ENCODE assay signal across 18 mouse cellular contexts in the genomic region with DNA sequence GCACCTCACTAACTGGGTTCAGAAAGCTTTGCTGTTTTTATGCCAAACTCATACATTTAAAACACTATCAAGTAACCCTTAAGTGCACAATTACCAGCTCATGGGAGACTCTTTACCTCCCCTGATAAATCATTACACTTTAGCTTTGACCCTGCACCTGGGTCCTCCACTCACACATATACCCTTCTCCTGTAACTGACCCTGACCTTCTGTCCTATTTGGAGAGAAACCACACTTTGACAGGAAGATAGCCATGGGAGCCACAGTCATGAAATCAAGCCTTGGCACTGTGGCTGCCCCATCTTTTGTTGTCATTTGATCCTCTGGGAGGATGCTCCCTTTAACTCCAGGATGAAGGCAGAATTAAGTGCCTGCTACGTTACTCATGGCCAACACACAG. TPM values are rescaled to one million over a fixed set of nuclear protein-coding genes. Genes with fewer than 3 reads are reported as not detected.
DNase-seq lines count a peak whose midpoint lies in the region; ATAC-seq and TF ChIP-seq lines count a peak whose summit lies in the region.
"Had no signal": no experiment of that assay in that cellular context is flagged by ENCODE, and none has a peak within 500 bp of the region (broad histone marks: within the 10 kb centered on the region; RNA-seq: fewer than 3 reads in every experiment).

No protein-coding gene starts in this region.

- 0 out of 2 replicates have a peak overlapping the region, but pooled peaks have one; percentile 3 for H3K27ac ChIP-seq in heart, adult 2 months
- no peak overlapping the region for H3K27ac ChIP-seq in kidney, embryonic 16.5 days (ENCODE audit: low read length)
- no peak overlapping the region for H3K27ac ChIP-seq in testis, adult 2 months (ENCODE audit: control insufficient read depth, insufficient read depth, low read depth, low read length)
- H3K27ac ChIP-seq: embryonic facial prominence, embryonic 12.5 days; forebrain, embryonic 15.5 days; hindbrain, embryonic 15.5 days had no signal

- ATAC-seq in kidney, embryonic 16.5 days (ENCODE audit: low FRiP score, low TSS enrichment): peak; percentile 36
- ATAC-seq: activated CD4-positive, CD25-positive, alpha-beta regulatory T cell, adult 4 months; forebrain, embryonic 15.5 days; Patski had no signal

- H3K4me2 ChIP-seq in kidney, embryonic 16.5 days (replicated peaks; ENCODE audit: low read depth, low read length): no peak overlapping the region
- H3K4me2 ChIP-seq: embryonic facial prominence, embryonic 12.5 days; forebrain, embryonic 15.5 days; heart, embryonic 12.5 days; hindbrain, embryonic 15.5 days had no signal

- TF ChIP-seq POLR2A in heart, adult 2 months (IDR thresholded peaks at IDR 0.05; ENCODE audit: insufficient read depth, low read depth, low read length): no peak
- TF ChIP-seq POLR2A in testis, adult 2 months (IDR thresholded peaks at IDR 0.05; ENCODE audit: control insufficient read depth, low read depth, low read length): no peak

- H3K4me1 ChIP-seq in heart, adult 2 months (ENCODE audit: control insufficient read depth, insufficient read depth, low read length): peaks cover 40% of the 10 kb centered on the region
- H3K4me1 ChIP-seq in kidney, embryonic 16.5 days (ENCODE audit: insufficient read depth, low read length): peaks cover 30% of the 10 kb centered on the region
- peaks cover 10% of the 10 kb centered on the region for H3K4me1 ChIP-seq in testis, adult 2 months (ENCODE audit: control insufficient read depth, insufficient read depth, low read length)
- H3K4me1 ChIP-seq: forebrain, embryonic 15.5 days; hindbrain, embryonic 15.5 days had no signal

- H3K79me2 ChIP-seq in heart, adult 2 months (replicated peaks; ENCODE audit: control insufficient read depth, insufficient read depth, low read length): peaks cover 18% of the 10 kb centered on the region

- no peak for TF ChIP-seq EP300 in heart, adult 2 months (IDR thresholded peaks at IDR 0.05; ENCODE audit: insufficient read depth, low read depth, low read length)

- TF ChIP-seq CTCF in heart, adult 2 months (IDR thresholded peaks at IDR 0.05): no peak
- no peak for TF ChIP-seq CTCF in testis, adult 2 months (IDR thresholded peaks at IDR 0.05; ENCODE audit: control insufficient read depth, insufficient read depth, insufficient replicate concordance, low read depth, low read length)

- no peak overlapping the region for H3K9ac ChIP-seq in heart, adult 2 months (ENCODE audit: low read depth, low read length)
- no peak overlapping the region for H3K9ac ChIP-seq in kidney, embryonic 16.5 days (replicated peaks; ENCODE audit: low read length)
- H3K9ac ChIP-seq: embryonic facial prominence, embryonic 12.5 days; forebrain, embryonic 15.5 days; heart, embryonic 12.5 days; hindbrain, embryonic 15.5 days had no signal

- H3K9me3 ChIP-seq in kidney, embryonic 16.5 days (ENCODE audit: low read length): no peaks in the 10 kb centered on the region
- H3K9me3 ChIP-seq: embryonic facial prominence, embryonic 12.5 days; forebrain, embryonic 15.5 days; heart, embryonic 12.5 days; hindbrain, embryonic 15.5 days had no signal

- H3K4me3 ChIP-seq in heart, adult 2 months: no peak overlapping the region
- no peak overlapping the region for H3K4me3 ChIP-seq in kidney, embryonic 16.5 days (ENCODE audit: low read length)
- H3K4me3 ChIP-seq in testis, adult 2 months (ENCODE audit: control insufficient read depth, low read depth, low read length): peak overlapping the region; percentile 39
- H3K4me3 ChIP-seq: embryonic facial prominence, embryonic 12.5 days; forebrain, embryonic 15.5 days; heart, embryonic 12.5 days; hindbrain, embryonic 15.5 days had no signal

- peaks cover 14% of the 10 kb centered on the region for H3K36me3 ChIP-seq in heart, adult 2 months (ENCODE audit: control insufficient read depth, insufficient read depth, low read length)
- H3K36me3 ChIP-seq in kidney, embryonic 16.5 days (ENCODE audit: insufficient read depth, low read length): peaks cover 5% of the 10 kb centered on the region; the same call in 1 of the 2 replicates
- H3K36me3 ChIP-seq in testis, adult 2 months (ENCODE audit: control insufficient read depth, insufficient read depth, low read length): no peaks in the 10 kb centered on the region
- H3K36me3 ChIP-seq: embryonic facial prominence, embryonic 12.5 days; forebrain, embryonic 15.5 days; hindbrain, embryonic 15.5 days had no signal

- DNase-seq in heart, adult 2 months: no peak
- no peak for DNase-seq in heart, postnatal 4 days
- DNase-seq in kidney, adult 9 months: no peak
- no peak for DNase-seq in testis, postnatal 14 days (ENCODE audit: low spot score)
- DNase-seq: adrenal gland, postnatal 14 days; cerebellum, adult 18-20 months; cerebellum, adult 9-11 months; cerebellum, postnatal 36 days; gastrocnemius, postnatal 14 days had no signal

- WGBS in heart, adult 2 months: 57% methylated on average over 1 of the region's 1 CpGs
- 35% methylated on average over 1 of the region's 1 CpGs for WGBS in kidney, embryonic 16.5 days

- intact Hi-C loops in heart, adult 2 months (cut with DNase I): loop anchor here (5.0 kb wide), 2 partner anchors 32 to 48 kb away; no protein-coding TSS in a partner anchor

- H3K27me3 ChIP-seq in heart, adult 2 months (ENCODE audit: control insufficient read depth, insufficient read depth, low read length): no peaks in the 10 kb centered on the region
- H3K27me3 ChIP-seq in kidney, embryonic 16.5 days (ENCODE audit: insufficient read depth, low read length): no peaks in the 10 kb centered on the region
- H3K27me3 ChIP-seq in testis, adult 2 months (ENCODE audit: control insufficient read depth, insufficient read depth, low read length): no peaks in the 10 kb centered on the region
- H3K27me3 ChIP-seq: CH12.LX; embryonic facial prominence, embryonic 12.5 days; forebrain, embryonic 15.5 days; heart, embryonic 12.5 days; hindbrain, embryonic 15.5 days; Patski had no signal

RNA-seq across cellular contexts. Expression of gene Gatad2a, which starts 41.5 kb away (rescaled TPM):
- 10 to 100 TPM; 36.4 TPM for total RNA-seq in heart, adult 2 months (2021)
- 23.7 and 24.7 TPM in 2 replicates for polyA plus RNA-seq in heart, adult 2 months (2012; rRNA removed)
- total RNA-seq in heart, postnatal 4 days (2021): 10 to 100 TPM; 75.9 to 79.5 TPM
- 40.6 and 43.3 TPM in 2 replicates for polyA plus RNA-seq in kidney, embryonic 16.5 days (2015; fragmentation: Nextera tagmentation; extraction: Ambion mirVana)
- 80.8 and 84.9 TPM in 2 replicates for polyA plus RNA-seq in testis, adult 2 months (2012; rRNA removed)

RNA-seq across cellular contexts. Expression of gene Yjefn3, which starts 52.1 kb away (rescaled TPM):
- 10 to 100 TPM; 13.3 to 16.8 TPM for total RNA-seq in heart, adult 2 months (2021)
- polyA plus RNA-seq in heart, adult 2 months (2012; rRNA removed): 11.5 and 14.2 TPM in 2 replicates
- total RNA-seq in heart, postnatal 4 days (2021): 1 to 10 TPM; 6.2 to 8.6 TPM
- polyA plus RNA-seq in kidney, embryonic 16.5 days (2015; fragmentation: Nextera tagmentation; extraction: Ambion mirVana): 3.1 and 5.0 TPM in 2 replicates
- 0.95 TPM in 2 replicates for polyA plus RNA-seq in testis, adult 2 months (2012; rRNA removed)

RNA-seq across cellular contexts. Expression of gene Ndufa13, which starts 52.3 kb away (rescaled TPM):
- total RNA-seq in heart, adult 2 months (2021): 100 to 1,000 TPM; 417 to 492 TPM
- polyA plus RNA-seq in heart, adult 2 months (2012; rRNA removed): 443 and 488 TPM in 2 replicates
- 100 to 1,000 TPM; 286 to 326 TPM for total RNA-seq in heart, postnatal 4 days (2021)
- polyA plus RNA-seq in kidney, embryonic 16.5 days (2015; fragmentation: Nextera tagmentation; extraction: Ambion mirVana): 197 and 199 TPM in 2 replicates
- polyA plus RNA-seq in testis, adult 2 months (2012; rRNA removed): 122 and 131 TPM in 2 replicates

RNA-seq across cellular contexts. Expression of gene Tssk6, which starts 52.7 kb away (rescaled TPM):
- total RNA-seq in heart, adult 2 months (2021): under 1 TPM; 0.16 to 0.23 TPM
- 0.23 and 0.49 TPM in 2 replicates for polyA plus RNA-seq in heart, adult 2 months (2012; rRNA removed)
- under 1 TPM in 1 of 2 experiments, not detected in 1; 0.33 TPM for total RNA-seq in heart, postnatal 4 days (2021)
- 3.8 and 3.9 TPM in 2 replicates for polyA plus RNA-seq in kidney, embryonic 16.5 days (2015; fragmentation: Nextera tagmentation; extraction: Ambion mirVana)
- 844 and 936 TPM in 2 replicates for polyA plus RNA-seq in testis, adult 2 months (2012; rRNA removed)
- polyA plus RNA-seq: activated CD4-positive, CD25-positive, alpha-beta regulatory T cell, adult 4 months had no signal
